Mouse (Mus musculus) thymus, adult 2 months (tissue): ENCODE data around the gene March10.

Experiments used
- CTCF ChIP-seq: fragments of 200-500 bp; IDR thresholded peaks from 2 replicates; pipeline ENCODE4 v1.5.1; 2012; ENCODE audit warnings: mild to moderate bottlenecking, control low read depth, low read length, moderate library complexity, borderline replicate concordance; ENCODE audit not compliant: control insufficient read depth, poor library complexity, insufficient read depth; ENCODE audit errors: extremely low read depth
- POLR2A ChIP-seq: fragments of 200-500 bp; IDR thresholded peaks from 2 replicates; pipeline ENCODE4 v1.6.1; 2012; ENCODE audit warnings: mild to moderate bottlenecking, low read length, control low read depth, moderate library complexity; ENCODE audit not compliant: control insufficient read depth, poor library complexity, insufficient read depth; ENCODE audit errors: extremely low read depth

DNA sequence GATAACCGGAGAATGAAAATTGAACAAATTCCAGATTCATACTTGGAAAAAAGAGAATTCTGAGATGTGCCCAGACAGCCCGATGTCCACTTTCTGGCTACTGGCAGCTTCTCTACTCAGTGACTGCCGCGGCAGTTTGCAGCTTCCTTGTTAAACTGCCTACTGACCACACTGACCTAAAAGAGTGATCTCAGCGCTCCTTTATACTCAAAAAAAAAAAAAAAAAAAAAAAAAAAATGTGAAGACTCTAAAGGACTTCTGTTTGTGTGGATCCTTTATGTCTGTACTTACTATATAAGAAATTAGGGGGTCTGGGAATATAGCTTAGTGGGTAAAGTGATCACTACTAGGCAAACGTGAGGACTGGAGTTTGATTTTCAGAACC, 17.8 kb upstream of the March10 start:
- TF ChIP-seq CTCF = no peak
- no peak for TF ChIP-seq POLR2A
